Mouse (Mus musculus): ENCODE data around the gene D430019H16Rik.

D430019H16Rik gene

DNA sequence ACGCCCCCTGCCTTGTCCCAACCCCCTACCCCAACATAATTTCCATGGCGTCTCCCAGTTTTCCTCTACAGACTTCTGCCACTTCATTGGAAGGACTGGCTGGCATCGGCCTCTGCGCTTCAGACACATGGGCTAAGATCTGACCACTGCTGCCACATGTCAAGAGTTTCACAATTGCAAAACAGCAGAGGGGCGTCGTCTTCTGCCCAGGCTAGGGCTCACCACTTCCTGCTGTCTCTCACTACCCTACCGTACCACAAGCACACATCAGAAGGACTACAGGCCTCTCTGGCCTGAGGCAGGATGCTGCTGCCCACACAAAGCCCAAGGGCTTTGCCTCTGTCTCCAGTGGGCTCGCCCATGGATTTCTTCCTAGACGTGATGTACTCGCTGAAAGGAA, 86.0 kb downstream of the D430019H16Rik start:
- DNase-seq (ENCODE audit: low spot score in 2 of 2), result no peak

DNA sequence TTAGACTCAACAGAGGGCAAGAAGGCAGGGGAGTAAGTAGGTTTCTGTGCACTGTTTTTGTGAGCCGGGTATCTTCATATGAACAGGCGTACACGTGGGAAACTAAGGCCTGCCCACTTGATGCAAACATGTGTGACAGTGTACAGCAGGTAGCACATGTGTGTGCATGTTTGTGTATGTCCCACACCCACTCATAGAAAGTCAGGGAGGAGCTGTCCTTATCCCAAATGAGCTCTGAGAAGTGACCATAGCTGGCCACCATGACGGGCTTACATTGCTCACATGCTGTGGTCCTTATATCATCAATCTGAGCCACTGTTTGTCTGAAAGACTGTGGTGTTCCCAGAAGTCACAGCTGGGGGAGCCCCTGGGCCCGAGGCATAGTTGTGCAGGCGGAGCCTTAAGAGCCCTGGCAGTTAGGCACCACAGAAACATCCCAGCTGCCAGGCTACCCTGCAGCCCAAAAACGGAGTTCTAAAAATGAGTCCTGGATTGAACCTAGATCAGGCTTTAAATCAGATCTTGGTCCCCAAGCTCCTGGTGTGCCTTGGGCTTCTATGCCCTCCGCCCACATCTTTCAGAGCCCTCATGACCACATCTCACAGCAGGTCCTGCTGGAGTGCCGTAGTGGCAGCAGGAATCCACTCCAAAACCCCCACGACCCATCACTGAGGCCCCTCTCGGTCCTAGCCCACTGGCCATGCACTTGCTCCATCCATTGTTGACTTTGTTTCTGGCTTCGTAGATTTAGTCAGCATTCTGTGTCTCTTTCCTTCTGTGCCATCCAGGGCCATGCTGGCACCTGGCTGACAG, 88.1 kb downstream of the D430019H16Rik start:
- no peak for DNase-seq (ENCODE audit: low spot score in 2 of 2)

DNA sequence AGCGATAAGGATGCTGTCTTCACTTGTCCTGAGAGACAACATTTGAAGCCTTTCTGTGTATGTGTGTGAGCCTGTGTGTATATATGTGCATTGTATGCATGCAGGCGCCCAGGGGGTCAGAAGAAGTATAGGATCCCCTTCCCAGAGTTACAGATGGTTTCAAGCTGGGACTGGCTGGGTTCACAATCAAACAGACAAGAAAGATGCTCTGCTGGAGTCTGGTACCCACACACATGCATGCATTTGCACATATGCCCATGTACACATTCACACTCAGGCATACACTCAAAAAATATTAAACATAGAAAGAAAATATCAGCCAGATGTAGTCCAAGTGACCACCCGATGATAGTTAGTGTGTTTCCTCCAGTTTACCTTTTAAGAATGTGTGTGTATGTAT, 88.9 kb downstream of the D430019H16Rik start:
- DNase-seq (ENCODE audit: low spot score in 2 of 2), result no peak

Measured in thymus, postnatal 10 days (tissue).